Mouse (Mus musculus): ENCODE data around the gene Slc12a8.
A peak's percentile ranks its signal among the peaks of the same experiment; 100 is the strongest.
"Not testable (repeated sequence)": the region's sequence is repeated elsewhere in the genome, so short reads cannot be mapped to it uniquely, and the experiment has no call there.

Slc12a8 gene

DNA sequence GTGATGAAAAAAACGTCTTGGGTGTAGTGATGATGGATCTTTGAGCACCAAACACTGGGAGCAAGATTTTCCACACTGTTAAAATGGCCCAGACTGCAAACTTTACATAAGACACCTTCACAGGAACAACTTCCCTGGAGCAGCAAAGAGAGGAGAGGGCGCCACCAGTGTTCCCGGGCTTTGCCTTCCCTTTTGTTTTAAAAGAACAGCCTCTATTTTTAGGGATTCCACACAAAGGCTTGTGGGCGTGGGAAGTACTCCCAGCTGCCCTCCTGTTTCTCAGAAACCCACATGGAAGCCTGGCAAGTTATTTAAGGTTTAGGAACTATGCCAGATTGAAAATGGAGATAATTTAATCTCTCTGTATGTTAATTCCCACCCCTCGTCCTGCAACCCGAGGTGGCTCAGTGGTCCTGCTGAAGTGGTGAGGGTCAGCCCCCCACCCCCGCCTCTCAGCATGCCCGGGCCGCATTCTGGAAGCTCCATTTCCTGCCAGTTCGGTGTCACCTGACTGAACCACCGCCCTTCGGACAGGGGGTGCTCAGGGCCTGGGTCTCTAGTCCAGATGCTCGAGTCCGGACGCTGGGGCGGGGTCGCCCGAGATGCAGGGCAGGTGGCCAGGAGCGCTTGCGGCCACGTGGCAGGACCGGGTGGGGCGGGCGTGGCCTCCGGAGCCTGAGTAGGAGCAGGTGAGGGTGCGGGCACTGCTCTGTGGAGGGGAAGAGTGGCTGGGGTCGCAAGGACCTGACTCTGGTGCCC lies at the start of gene Slc12a8:
TSS of gene Slc12a8 (plus strand) at position 522 of the 759 bp plus-strand sequence.
- peak; percentile 47 for DNase-seq

DNA sequence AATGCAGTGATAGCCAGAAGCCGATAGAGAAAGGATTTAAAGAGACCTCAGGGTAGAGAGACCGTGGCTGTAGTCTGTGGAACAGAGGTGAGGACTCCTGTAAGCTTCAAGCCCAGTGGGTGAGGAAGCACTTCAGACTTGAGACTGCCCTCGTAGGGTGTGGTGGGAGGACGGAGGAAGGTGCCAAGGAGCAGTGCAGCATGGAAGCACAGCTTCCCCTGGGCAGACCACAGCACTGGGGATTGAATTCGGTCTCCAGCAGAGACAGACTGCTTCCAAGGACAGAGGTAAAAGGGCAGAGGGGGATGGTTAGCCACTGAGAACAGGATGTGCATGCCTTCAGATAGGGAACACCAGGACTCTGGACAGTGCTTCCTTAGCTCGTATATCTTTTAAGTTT lies 49.7 kb upstream of the Slc12a8 start:
- DNase-seq: no peak

DNA sequence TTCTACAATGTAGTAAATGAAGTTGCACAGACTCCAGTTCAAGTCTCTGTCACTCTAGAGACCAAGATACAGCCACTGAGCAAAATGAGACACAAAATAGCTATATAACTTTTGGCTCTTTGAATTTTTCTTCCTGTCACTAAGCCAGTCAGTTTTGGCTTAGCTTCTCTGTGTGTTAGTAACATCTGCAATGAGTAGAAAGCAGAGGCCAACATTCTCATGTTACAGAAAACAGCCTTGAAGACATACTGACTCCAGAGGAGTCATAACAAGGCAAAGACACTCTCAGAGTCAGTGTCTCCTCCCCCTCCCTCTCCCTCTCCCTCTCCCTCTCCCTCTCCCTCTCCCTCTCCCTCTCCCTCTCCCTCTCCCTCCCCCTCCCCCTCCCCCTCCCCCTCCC lies 47.2 kb upstream of the Slc12a8 start:
- DNase-seq: no peak

DNA sequence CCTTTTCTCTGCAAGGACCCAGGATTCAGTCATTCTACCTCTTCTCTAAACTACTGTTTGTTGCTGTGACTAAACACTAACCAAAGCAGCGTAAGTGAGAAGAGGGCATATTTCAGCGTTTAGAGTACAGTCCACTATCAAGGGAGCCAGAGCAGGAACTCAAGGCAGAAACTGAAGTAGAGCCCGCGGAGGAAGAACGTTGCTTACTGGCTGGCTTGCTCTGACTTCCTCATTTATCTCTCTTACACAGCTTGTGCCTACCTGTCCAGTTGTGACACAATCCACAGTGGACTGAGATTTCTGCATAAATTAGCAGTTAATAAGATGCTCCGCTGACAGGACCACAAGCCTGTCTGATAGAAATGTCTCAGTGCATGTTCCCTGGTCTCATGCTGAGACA lies 42.7 kb upstream of the Slc12a8 start:
- no peak for DNase-seq

DNA sequence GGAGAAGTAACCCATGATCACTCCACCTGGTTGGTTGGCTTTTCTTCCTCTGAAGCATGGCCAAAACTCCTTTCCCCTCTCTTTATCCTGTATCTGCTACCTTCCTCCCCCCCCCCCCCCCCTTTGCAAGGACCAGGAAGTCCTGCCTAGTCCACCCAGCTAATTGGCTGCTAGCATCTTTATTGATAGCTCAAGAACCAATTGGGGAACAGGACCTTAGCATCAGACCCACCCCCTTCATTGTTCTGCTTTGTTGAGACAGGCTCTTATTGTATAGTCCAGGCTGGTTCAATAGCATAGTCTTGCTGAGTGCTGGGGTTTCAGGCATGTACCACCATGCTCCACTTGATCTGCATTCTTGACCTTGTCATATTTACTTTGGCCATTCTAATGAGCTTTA lies 37.2 kb upstream of the Slc12a8 start:
- DNase-seq: no peak

DNA sequence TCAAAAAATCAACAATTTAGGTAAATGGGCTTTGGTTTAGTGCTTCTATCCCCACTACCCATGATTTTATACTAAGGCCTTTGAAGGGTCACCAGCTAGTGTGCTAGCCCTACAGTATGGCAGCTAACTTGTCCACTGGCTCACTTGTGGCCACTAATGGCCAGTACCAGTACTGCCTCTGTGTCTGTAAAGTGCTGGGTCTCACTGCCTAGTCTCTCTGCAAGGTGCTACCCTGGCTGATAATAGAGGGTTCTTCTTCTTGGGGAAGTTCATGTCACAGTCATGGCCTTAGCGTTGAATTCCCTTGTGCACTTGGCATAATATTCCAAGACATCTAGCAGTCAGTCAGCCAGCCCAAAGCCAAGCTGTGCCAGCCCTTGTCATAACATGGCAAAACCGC lies 36.0 kb upstream of the Slc12a8 start:
- DNase-seq: no peak

DNA sequence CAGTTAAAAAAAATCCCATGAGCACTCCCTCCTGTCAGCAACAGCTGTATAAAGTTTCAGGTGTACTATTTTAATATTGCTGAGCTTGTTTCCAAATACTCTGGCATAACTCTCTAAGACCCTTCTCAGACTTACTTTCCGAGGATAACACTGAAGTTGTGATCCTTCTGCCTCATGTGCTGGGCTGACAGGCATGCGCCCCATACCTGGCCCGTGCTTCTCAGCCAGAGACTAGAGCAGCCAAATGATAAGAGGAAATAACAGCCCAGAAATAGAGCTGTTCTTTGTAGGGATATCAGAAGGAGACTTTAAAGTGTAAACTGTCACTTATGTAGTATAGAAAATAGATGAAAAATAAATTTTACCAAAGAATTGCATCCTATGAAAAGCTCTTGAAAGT lies 34.8 kb upstream of the Slc12a8 start:
- no peak for DNase-seq

DNA sequence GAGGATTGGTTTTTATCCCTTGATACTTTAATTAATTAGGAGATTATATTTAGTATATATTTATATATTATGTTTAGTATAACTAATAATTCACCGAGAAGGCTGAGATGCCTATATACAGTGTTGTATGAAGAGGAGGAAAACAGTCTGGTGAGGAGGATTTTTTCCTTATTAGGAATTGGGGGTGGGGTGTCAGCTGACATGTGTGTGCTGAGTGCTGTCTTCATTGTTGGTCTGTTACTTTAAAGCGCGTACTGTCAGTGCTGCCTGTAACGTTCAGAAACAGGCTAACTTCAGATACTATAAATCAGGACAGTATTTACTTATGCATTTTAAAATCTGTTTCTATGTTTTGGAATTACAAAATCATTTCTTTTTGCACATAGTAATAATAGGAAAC lies 29.4 kb upstream of the Slc12a8 start:
- DNase-seq: no peak

DNA sequence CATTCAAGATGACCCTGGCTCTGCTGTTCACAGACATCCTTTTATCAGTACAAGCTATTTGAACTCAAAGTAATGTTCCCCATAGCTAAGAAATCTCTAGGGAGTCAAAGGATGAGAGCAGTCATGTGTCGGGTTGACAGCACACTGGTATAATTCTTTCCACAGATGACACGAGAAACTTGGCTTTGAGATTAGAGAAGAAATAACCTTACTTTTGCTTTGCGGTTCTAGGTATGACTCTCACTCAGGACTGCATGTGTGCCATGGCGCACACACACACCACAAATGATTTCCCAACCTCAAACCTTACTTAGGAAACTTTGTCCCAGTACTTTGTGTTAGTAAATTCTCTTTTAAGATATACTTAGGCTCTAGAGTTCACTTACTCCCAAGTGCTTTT lies 22.8 kb upstream of the Slc12a8 start:
- DNase-seq: no peak

DNA sequence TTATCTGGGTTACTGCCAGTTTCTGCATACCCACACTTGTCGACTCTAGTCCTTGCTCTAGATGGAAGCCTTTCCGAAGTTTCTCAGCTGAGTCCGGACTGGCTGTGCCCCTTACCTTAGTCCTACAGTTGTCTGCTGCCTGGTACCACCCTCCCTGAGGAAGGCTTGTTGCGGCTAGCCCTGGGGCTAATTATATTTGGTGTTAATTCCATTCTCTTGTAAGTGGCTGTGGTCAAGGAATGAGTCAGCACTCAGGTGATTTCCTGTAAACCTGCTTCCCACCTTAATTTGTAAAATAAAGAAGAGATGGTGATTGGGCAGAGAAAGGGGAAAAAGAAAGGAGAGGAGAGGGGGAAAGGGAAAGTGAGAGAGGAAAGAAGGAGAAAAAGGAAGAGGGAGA lies 9.0 kb upstream of the Slc12a8 start:
- no peak for DNase-seq

DNA sequence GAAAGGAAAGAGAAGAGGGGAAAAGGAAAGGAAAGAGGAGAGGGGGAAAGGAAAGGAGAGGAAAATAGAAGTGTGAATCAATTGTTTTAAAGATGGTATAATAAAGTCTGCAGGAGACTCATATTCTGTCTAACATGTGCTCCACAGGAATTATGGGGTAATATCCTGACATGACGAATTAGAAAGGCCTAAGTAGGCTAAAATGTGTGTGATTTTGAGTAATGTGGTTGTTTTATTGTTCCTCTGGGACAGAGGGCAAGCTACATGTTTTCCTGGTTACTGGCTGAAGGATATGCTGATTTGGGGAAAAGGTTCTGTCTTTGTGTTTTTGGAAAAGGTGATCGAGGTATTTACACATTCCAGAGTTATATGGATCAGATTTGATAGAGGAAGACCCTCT lies 7.9 kb upstream of the Slc12a8 start:
- not testable (repeated sequence) for DNase-seq

DNA sequence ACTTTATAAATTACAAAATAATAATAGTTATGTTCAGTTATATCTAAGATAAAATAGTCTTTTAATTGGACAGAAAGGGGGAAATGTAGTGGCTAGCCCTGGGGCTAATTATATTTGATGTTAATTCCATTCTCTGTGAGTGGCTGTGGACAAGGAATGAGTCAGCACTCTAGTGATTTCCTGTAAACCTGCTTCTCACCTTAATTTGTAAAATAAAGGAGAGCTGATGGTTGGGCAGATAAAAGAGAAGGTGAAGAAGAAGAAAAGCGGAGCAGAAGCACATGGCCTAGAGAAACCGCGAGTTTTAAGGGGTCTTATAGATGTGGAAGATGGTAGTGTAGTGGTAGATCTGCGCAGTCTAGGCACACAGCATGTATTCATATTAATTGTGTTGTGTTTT lies 6.3 kb upstream of the Slc12a8 start:
- not testable (repeated sequence) for DNase-seq

DNA sequence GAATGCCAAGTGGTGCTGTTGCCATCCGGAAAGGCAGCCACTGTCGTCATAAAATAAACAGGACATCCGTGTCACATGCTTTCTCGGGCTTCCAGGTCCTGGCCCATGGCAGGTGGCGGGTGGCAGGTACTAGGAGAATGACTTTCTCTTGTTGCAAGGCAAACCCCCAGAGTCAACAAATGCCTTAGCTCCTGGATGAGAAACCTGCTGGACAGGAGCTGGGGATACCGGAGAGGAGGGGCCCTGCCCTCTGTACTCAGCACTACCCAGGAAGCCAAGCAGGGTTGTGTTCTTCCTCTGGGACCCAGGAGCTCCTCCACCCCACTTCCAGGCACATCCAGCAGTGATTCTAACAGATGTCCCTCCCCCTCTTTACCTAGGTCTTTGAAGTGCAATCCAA lies 4.6 kb upstream of the Slc12a8 start:
- DNase-seq: no peak

DNA sequence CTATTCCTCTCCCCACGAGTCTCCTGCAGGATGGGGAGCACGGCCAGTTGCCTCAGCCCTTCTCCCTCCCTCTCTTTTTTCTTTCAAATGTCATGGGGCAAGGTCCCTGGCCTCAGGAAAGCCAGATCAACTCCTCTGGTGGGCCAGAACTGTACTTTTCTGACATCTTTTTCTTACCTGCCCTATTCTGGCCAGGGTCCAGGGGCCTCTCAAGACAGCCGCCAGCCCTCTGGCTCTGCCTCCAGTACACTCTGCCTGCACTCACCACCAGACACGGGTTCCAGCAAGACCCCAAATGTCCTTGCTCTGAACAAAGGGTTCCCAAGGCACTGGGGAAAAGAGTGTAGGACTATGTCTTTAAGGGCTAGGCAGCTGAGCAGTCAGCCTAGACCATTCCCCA lies 499 bp downstream of the Slc12a8 start:
- no peak for DNase-seq

DNA sequence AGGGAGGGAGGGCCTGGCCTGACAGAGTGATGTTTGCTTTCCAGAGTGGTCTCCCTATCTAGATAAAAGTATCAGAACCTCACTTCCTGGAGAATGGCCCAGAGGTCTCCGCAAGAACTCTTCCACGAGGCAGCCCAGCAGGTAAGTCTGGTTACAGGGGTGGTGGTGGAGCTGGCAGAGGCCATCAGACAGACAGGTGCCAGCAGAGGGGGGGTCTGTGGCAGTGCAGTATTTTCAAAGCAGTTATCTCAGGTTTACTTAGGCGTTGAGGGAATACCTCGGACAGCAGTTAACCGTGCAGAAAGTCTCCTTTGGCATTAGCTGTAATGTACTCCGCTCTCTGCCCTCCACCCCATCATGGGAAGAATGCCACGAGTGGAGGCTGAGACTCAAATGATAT lies 1.1 kb downstream of the Slc12a8 start:
- no peak for DNase-seq

DNA sequence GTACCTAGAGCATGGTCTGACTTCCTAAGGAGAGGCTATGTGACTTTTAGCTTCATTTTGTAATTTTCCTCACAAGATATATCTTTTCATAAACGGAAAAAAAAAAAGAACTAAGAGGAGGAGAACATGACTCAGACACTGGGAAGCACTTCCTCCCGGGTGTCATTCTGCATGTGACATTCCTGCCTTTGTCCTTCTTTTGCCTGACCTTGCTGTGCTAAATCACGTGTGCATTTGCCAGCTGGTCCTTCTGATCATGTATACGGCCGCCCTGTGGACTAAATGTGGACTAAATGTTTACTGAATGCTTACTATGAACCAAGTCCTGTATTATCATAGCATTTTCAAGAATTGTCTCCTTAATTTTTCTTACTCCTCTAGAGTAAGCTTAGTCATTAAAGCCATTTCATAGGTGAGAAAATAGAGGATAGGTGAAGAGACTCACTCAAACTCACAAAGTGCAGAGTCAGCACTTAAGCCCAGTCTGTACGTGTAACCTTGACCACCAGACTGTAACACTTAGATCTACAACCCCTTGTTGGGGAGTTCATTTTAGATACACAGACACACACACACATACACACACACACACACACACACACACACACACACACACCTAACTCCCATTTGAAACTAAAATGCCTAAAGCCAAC lies 2.9 kb downstream of the Slc12a8 start:
- no peak for DNase-seq

DNA sequence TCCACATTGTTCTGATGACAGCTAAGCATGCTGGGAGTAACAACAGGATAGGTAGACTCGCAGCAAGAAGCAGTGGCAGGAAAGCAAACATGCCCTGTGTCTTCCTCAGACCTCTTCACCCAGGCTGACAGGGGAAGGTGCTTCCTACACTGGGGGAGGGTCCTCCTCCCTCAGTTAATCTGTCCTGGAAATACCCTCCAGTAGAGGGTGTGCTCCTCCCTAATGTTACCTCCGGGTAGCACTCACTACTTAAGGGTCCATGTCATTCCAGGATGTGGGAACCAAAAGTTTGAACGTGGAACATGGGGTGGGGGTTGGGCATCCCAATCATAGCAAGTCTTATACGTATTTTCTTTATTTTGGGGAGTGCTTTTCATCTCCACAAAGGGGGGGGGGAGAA lies 5.4 kb downstream of the Slc12a8 start:
- no peak for DNase-seq

DNA sequence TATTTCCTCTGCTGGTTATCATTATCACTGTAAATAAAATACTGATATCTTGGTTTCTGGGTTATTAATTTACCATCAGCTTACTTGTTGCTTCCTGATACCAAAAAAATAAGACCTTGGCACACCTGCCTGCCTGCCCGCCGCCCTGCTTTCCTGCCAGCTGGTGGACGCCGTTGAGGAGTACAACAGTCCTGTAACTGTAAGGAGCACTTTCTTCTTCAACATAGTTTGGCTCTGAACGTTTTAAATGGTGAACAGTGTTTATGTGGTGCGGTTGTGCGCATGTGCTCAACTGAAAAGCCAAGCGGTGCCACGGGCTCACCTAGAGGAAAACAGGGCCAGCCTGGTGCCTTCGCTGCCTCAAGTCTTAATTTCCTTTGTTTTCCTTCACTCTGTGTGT lies 6.4 kb downstream of the Slc12a8 start:
- DNase-seq: no peak

DNA sequence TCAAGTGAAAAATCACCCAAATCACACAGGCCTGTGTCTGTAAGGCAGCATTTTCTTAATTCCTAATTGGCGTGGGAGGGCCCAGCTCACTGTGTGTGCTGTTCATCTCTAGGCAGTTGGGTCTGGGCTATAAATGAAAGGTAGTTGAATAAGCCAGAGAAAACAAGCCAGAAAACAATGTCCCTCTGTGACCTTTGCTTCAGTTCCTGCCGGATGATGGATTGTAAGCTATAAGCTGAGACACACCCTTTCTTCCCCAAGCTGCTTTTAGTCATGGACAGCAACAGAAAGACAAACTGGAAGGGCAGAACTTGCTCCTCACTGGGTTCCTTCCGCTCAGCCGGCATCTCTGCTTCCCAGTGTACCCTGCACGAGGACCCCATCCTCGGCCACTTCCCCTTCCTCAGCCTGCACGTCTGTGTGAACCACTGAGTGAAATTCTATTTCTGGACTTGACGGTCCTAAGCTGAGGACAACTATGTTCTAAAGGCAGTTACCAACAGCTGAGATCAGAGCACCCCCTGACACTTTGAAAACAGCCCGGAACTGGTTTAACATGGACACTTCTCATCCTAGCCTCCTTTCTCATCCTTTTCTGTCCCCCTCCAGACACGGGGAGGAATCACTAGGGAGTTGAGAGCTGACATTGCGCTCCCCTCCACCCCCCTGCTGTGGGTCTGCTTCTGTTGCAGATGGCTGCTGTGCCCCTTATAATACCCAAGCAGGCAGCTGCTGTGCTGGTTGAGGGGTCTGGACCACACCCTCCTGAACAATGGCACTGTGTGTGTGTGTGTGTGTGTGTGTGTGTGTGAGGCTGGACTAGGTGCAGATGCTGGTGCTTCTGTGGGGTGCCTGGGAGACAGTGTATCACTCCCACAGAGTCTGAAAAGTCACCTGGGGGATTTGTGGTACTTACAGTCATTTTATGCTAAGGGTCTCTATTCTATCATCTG lies 12.7 kb downstream of the Slc12a8 start:
- DNase-seq: no peak

DNA sequence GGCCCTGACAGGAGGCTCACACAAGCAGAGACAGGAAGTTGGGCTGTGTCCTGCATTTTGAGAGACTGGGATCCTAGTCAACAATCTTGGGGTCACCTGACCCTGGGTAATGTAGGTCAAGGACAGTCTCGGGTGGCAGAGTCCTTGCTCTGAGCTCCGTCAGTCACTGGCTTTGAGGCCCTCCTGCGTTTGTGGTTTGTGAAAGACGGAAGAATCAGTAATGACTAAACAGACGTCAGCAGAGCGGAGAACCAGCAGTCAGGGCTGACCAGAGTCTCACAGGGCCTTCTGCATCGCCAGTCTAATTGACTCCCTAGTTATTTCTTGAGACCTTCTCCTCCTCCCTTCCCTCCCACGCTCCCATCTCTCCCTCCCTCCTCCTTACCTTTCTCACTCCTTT lies 14.1 kb downstream of the Slc12a8 start:
- no peak for DNase-seq

DNA sequence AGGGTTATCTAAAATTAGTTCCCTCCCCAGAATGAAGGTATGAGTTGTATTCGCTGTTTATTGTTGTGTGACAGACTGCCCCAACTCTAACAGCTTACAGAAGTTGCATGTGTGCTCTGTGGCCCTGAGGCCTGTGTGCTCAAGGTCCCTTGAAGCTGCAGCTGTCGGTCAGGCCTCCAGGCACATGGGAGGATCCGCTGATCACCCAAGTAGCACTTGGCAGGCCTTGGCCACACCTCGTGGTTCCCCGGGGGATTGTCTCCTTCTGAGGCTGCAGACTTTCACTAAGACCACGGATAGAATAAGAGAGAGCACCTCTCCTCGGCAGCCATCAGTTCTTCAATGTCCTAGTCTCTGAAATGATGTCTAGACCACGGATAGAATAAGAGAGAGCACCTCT lies 19.3 kb downstream of the Slc12a8 start:
- no peak for DNase-seq

DNA sequence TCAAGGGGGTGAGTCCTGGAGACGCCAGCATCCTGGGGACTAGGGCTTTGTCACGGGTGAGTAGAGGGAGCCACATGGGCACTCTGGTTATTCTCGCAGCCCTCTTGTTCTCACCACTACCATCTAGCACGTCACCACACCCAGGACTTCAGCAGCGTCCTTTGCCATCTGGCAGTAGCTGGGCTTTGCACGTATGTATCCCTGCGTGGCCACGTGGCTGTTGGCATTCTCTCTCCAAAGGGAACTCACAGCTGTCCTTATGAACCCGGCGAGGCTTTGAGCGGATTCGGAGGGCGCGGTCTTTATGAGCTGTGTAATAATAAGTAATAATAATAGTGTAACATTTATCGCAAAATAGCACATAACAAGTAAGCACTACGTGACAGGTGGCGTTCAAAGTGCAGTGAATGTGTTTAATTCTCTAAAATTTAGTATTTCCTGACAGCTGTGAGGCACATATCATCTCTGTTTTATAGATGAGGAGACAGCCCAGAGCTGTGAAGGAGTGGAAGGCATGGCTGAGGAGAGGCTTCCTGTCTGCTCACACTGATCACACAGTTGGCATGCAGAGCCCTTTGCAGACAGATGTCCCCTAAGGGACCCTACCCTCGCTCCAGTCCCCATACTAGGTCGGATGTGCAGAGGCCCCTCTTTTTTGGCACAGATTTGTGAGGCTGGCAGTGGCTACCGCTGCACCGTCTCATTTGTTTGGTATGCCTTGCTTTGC lies 20.5 kb downstream of the Slc12a8 start:
- no peak for DNase-seq

DNA sequence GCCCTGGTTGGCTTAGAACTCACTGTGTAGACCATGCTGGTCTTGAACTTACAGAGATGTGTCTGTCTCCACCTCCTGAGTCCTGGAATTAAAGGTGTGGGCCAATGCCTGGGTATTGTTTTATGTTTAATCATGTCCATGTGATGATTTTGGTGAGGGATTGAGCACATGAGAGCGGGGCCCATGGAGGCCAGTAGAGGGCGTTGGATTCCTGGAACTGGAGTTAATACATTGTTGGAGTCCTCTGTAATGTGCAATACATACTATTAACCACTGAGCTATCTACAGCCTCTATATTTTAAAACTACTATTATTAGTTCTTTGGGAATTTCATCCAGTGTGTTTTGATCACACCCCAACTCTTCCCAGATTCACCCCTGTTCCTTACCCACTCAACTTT lies 27.2 kb downstream of the Slc12a8 start:
- DNase-seq: no peak

All from right cerebral cortex, postnatal 25 days (tissue).